Mouse (Mus musculus) C2C12 (cell line): ENCODE results near the gene Arf3.

Source experiments
- CTCF ChIP-seq: IDR thresholded peaks from one replicate; pipeline ENCODE4 v1.5.1; 2011; ENCODE audit not compliant: control insufficient read depth, insufficient read depth, insufficient read length
- MYOG ChIP-seq: IDR thresholded peaks from one replicate; pipeline ENCODE4 v1.6.1; 2011; ENCODE audit not compliant: control insufficient read depth, insufficient read length; ENCODE audit errors: extremely low read depth
- USF1 ChIP-seq: IDR thresholded peaks from one replicate; pipeline ENCODE4 v1.6.1; 2011; ENCODE audit warnings: low read depth, mild to moderate bottlenecking, control low read depth, moderate library complexity

DNA sequence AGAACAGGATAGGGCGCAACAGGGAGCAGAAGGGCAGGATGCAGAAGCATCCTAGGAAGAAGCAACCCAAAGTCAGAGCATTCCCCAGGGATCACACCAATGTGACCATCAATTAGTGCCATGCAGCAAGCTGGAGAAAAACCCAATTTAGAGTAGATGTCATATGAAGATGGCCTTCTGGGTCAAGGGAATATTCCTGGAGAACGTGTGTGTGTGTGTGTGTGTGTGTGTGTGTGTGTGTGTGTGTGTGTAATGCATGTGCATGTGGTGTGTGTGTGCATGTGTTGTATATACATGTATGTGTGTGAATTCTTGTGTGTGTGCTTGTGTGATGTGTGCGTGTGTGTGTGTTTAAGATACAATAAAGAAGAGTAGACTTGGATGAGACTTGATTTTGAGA is 35.9 kb upstream of the Arf3 start:
- TF ChIP-seq CTCF (no peak), USF1 (no peak), MYOG (no peak)
